8 mouse cellular contexts compared by ENCODE assay signal in genomic region chr3:83127726-83128448, GRCm38 (mm10). TPM values are rescaled to one million over a fixed set of nuclear protein-coding genes. Genes with fewer than 3 reads are reported as not detected.
A peak's percentile ranks its signal among the peaks of the same experiment; 100 is the strongest.
DNase-seq lines count a peak whose midpoint lies in the region; ATAC-seq and TF ChIP-seq lines count a peak whose summit lies in the region.

Dchs2 (plus strand) TSS chr3:83127948.

- H3K27ac ChIP-seq in cortical plate, adult 2 months (ENCODE audit: insufficient read depth, low read length) = no peak within 1 kb of the TSS
- no peak within 1 kb of the TSS for H3K27ac ChIP-seq in heart, embryonic 13.5 days (replicated peaks)
- no peak within 1 kb of the TSS for H3K27ac ChIP-seq in liver, embryonic 11.5 days (ENCODE audit: low read depth, low read length)
- H3K27ac ChIP-seq in stomach, postnatal 0 days (replicated peaks) = 0 out of 2 replicates have a peak within 1 kb of the TSS, but pooled peaks have one; percentile 13

- H3K9ac ChIP-seq in heart, embryonic 13.5 days = peak within 1 kb of the TSS; percentile 69
- no peak within 1 kb of the TSS for H3K9ac ChIP-seq in liver, embryonic 11.5 days (ENCODE audit: low read depth, low read length)
- H3K9ac ChIP-seq in stomach, postnatal 0 days (ENCODE audit: low read length) = peak within 1 kb of the TSS; percentile 43

- no peaks in the 10 kb centered on the region for H3K36me3 ChIP-seq in heart, embryonic 13.5 days
- H3K36me3 ChIP-seq in liver, embryonic 11.5 days (ENCODE audit: control insufficient read depth, insufficient read depth, low read length) = no peaks in the 10 kb centered on the region
- H3K36me3 ChIP-seq in stomach, postnatal 0 days (ENCODE audit: control insufficient read depth, insufficient read depth, low read length) = no peaks in the 10 kb centered on the region

- no peak for TF ChIP-seq CTCF in cortical plate, adult 2 months (IDR thresholded peaks at IDR 0.05; ENCODE audit: extremely low read depth, insufficient read depth, low read length)
- no peak for TF ChIP-seq CTCF in stomach, postnatal 0 days (IDR thresholded peaks at IDR 0.05; ENCODE audit: low read depth)

- H3K27me3 ChIP-seq in heart, embryonic 13.5 days (replicated peaks) = peaks cover 77% of the 10 kb centered on the region
- peaks cover 64% of the 10 kb centered on the region for H3K27me3 ChIP-seq in liver, embryonic 11.5 days (replicated peaks; ENCODE audit: control insufficient read depth, insufficient read depth, low read length)
- no peaks in the 10 kb centered on the region; the same call in 1 of the 2 replicates for H3K27me3 ChIP-seq in stomach, postnatal 0 days (ENCODE audit: control insufficient read depth, insufficient read depth, low read length)

- under 1% methylated on average over 55 of the region's 55 CpGs for WGBS in heart, embryonic 13.5 days
- WGBS in liver, embryonic 11.5 days = 2% methylated on average over 54 of the region's 55 CpGs
- 1% methylated on average over 55 of the region's 55 CpGs for WGBS in stomach, postnatal 0 days

- H3K4me1 ChIP-seq in cortical plate, adult 2 months (ENCODE audit: control insufficient read depth, insufficient read depth, low read length) = 0 out of 2 replicates have a peak, but pooled peaks cover 2% of the 10 kb centered on the region
- peaks cover 25% of the 10 kb centered on the region for H3K4me1 ChIP-seq in heart, embryonic 13.5 days
- no peaks in the 10 kb centered on the region; the same call in 1 of the 2 replicates for H3K4me1 ChIP-seq in liver, embryonic 11.5 days (replicated peaks; ENCODE audit: control insufficient read depth, insufficient read depth, low read length)
- H3K4me1 ChIP-seq in stomach, postnatal 0 days (replicated peaks; ENCODE audit: control insufficient read depth, insufficient read depth) = 0 out of 2 replicates have a peak, but pooled peaks cover 3% of the 10 kb centered on the region

- H3K4me2 ChIP-seq in heart, embryonic 13.5 days = peak within 1 kb of the TSS; percentile 97
- peak within 1 kb of the TSS; percentile 73 for H3K4me2 ChIP-seq in liver, embryonic 11.5 days
- H3K4me2 ChIP-seq in stomach, postnatal 0 days (replicated peaks; ENCODE audit: low read depth) = peak within 1 kb of the TSS; percentile 86

- no peak for ATAC-seq in heart, embryonic 13.5 days (ENCODE audit: extremely low read depth, insufficient number of reproducible peaks, low FRiP score, low TSS enrichment)
- ATAC-seq in liver, embryonic 11.5 days (replicated peaks; ENCODE audit: low FRiP score) = no peak; the same call in 1 of the 2 replicates
- ATAC-seq in stomach, postnatal 0 days (ENCODE audit: low FRiP score, low TSS enrichment) = 0 out of 2 replicates have a peak, but pooled peaks have one; percentile 32

- H3K4me3 ChIP-seq in cortical plate, adult 2 months (ENCODE audit: insufficient read depth, low read length) = peak within 1 kb of the TSS; percentile 36
- H3K4me3 ChIP-seq in heart, embryonic 13.5 days = peak within 1 kb of the TSS; percentile 57
- peak within 1 kb of the TSS; percentile 46 for H3K4me3 ChIP-seq in liver, embryonic 11.5 days (ENCODE audit: low read depth, low read length)
- H3K4me3 ChIP-seq in stomach, postnatal 0 days (ENCODE audit: low read depth, low read length) = peak within 1 kb of the TSS; percentile 44

- peak; percentile 19 for DNase-seq in kidney, postnatal 10 days
- DNase-seq in kidney, adult 18-20 months = no peak
- DNase-seq in liver, embryonic 11.5 days (ENCODE audit: low spot score) = peak; percentile 38
- DNase-seq in stomach, postnatal 0 days (ENCODE audit: low spot score) = no peak
- no peak for DNase-seq in urinary bladder, postnatal 25 days (ENCODE audit: low spot score)
- no peak for DNase-seq in ovary, adult 18-20 months (ENCODE audit: low spot score)

- no peak for TF ChIP-seq EP300 in stomach, postnatal 0 days (optimal IDR thresholded peaks at IDR 0.05)

- H3K9me3 ChIP-seq in heart, embryonic 13.5 days = no peaks in the 10 kb centered on the region
- H3K9me3 ChIP-seq in liver, embryonic 11.5 days (ENCODE audit: control insufficient read depth, low read length) = no peaks in the 10 kb centered on the region
- H3K9me3 ChIP-seq in stomach, postnatal 0 days (ENCODE audit: control insufficient read depth, low read length) = no peaks in the 10 kb centered on the region

- no peak for TF ChIP-seq POLR2A in cortical plate, adult 2 months (IDR thresholded peaks at IDR 0.05; ENCODE audit: extremely low read depth, insufficient read depth, low read length)

RNA-seq across cellular contexts. Expression of gene Dchs2, which starts in this region (rescaled TPM):
- 0.26 and 0.38 TPM in 2 replicates for polyA plus RNA-seq in cortical plate, adult 2 months (2012; rRNA removed)
- 0.08 and 0.23 TPM in 2 replicates for polyA plus RNA-seq in heart, embryonic 13.5 days (2015; fragmentation: Nextera tagmentation; extraction: Ambion mirVana)
- 0.04 and 0.13 TPM in 2 replicates for polyA plus RNA-seq in liver, embryonic 11.5 days (2014; fragmentation: Nextera tagmentation; extraction: Ambion mirVana)
- polyA plus RNA-seq in stomach, postnatal 0 days (2015; fragmentation: Nextera tagmentation; extraction: Ambion mirVana) = 0.35 and 0.53 TPM in 2 replicates

Comparison
In these comparisons a context has a peak if more than half of its experiments do, and no peak if none do; other contexts are left out.
1. Peak in DNase-seq, H3K4me3 ChIP-seq and H3K4me2 ChIP-seq in liver, embryonic 11.5 days; RNA of the gene not detected or under 1 TPM.
2. Peak in ATAC-seq, H3K4me3 ChIP-seq, H3K27ac ChIP-seq, H3K9ac ChIP-seq and H3K4me2 ChIP-seq in stomach, postnatal 0 days; RNA of the gene not detected or under 1 TPM.